Mouse (Mus musculus): Measurements from ENCODE around the gene Qser1. TPM values are rescaled to one million over a fixed set of nuclear protein-coding genes. Genes with fewer than 3 reads are reported as not detected.
"Not testable (repeated sequence)": the region's sequence is repeated elsewhere in the genome, so short reads cannot be mapped to it uniquely, and the experiment has no call there.

Qser1 gene
- total RNA-seq (2021), result 10 to 100 TPM; 26.5 to 28.1 TPM
- long read RNA-seq, experiment 1, partial matches to known transcripts, result 1 of 2 reads
- long read RNA-seq, experiment 1, other reads (novel, unspliced or antisense), result 1 of 2 reads
- long read RNA-seq, experiment 2, partial matches to known transcripts, result 0 of 1 reads
- long read RNA-seq, experiment 2, other reads (novel, unspliced or antisense), result 1 of 1 reads

- DNase-seq, result no peak
These were observed at the start of gene Qser1 for GRCm38 (mm10) chr2:104816371-104816827. TSS of gene Qser1 (minus strand) at chr2:104816760.

- DNase-seq, result peak; percentile 30 to 31
These were observed 47.8 kb upstream of the Qser1 start for GRCm38 (mm10) chr2:104864176-104864860.

GRCm38 (mm10) chr2:104860426-104860825 is 43.9 kb upstream of the Qser1 start:
- no peak for DNase-seq

- no peak for DNase-seq
These were observed 42.5 kb upstream of the Qser1 start for GRCm38 (mm10) chr2:104859060-104859459.

GRCm38 (mm10) chr2:104858083-104858482 is 41.5 kb upstream of the Qser1 start:
- not testable (repeated sequence) for DNase-seq

- DNase-seq, result no peak
These were observed 39.7 kb upstream of the Qser1 start for GRCm38 (mm10) chr2:104856218-104856617.

GRCm38 (mm10) chr2:104855732-104856131 is 39.2 kb upstream of the Qser1 start:
- DNase-seq, result no peak

GRCm38 (mm10) chr2:104854836-104855235 is 38.3 kb upstream of the Qser1 start:
- no peak for DNase-seq

- no peak for DNase-seq
These were observed 36.0 kb upstream of the Qser1 start for GRCm38 (mm10) chr2:104852546-104852945.

GRCm38 (mm10) chr2:104851686-104852085 is 35.1 kb upstream of the Qser1 start:
- no peak for DNase-seq

GRCm38 (mm10) chr2:104849991-104850359 is 33.4 kb upstream of the Qser1 start:
- DNase-seq, result no peak

- peak; percentile 64 to 69 for DNase-seq
These were observed 32.9 kb upstream of the Qser1 start, which contains the start of gene Prrg4 for GRCm38 (mm10) chr2:104849276-104849990. TSS of gene Prrg4 (minus strand) at chr2:104849876.

GRCm38 (mm10) chr2:104848235-104849161 is 31.9 kb upstream of the Qser1 start:
- DNase-seq, result peak in 1 of 2 experiments; percentile 15

GRCm38 (mm10) chr2:104847645-104848044 is 31.1 kb upstream of the Qser1 start:
- no peak for DNase-seq

GRCm38 (mm10) chr2:104846638-104847414 is 30.3 kb upstream of the Qser1 start:
- no peak for DNase-seq

- DNase-seq, result no peak
These were observed 26.0 kb upstream of the Qser1 start for GRCm38 (mm10) chr2:104842559-104842958.

GRCm38 (mm10) chr2:104841736-104842135 is 25.2 kb upstream of the Qser1 start:
- no peak for DNase-seq

GRCm38 (mm10) chr2:104840974-104841373 is 24.4 kb upstream of the Qser1 start:
- DNase-seq, result no peak

GRCm38 (mm10) chr2:104832486-104832885 is 15.9 kb upstream of the Qser1 start:
- DNase-seq, result peak in 1 of 2 experiments; percentile 36

- no peak for DNase-seq
These were observed 9.6 kb upstream of the Qser1 start for GRCm38 (mm10) chr2:104826191-104826590.

- DNase-seq, result not testable (repeated sequence)
These were observed 2.2 kb upstream of the Qser1 start for GRCm38 (mm10) chr2:104818763-104819162.

Measured in heart, adult 18-20 months (tissue).